Mouse (Mus musculus) kidney, adult 2 months (tissue): ENCODE measurements around the gene Lgr4.

Experiments
- CTCF ChIP-seq: fragments of 200-500 bp; conservative IDR thresholded peaks from 2 replicates; pipeline ENCODE4 v1.5.1; 2011; ENCODE audit warnings: low read depth, mild to moderate bottlenecking, control low read depth, low read length, moderate library complexity, mixed read lengths; ENCODE audit not compliant: insufficient read depth, insufficient read length
- POLR2A ChIP-seq: fragments of 200-500 bp; IDR thresholded peaks from one replicate; pipeline ENCODE4 v1.6.1; 2011; ENCODE audit warnings: low read depth, low read length, control low read depth

DNA sequence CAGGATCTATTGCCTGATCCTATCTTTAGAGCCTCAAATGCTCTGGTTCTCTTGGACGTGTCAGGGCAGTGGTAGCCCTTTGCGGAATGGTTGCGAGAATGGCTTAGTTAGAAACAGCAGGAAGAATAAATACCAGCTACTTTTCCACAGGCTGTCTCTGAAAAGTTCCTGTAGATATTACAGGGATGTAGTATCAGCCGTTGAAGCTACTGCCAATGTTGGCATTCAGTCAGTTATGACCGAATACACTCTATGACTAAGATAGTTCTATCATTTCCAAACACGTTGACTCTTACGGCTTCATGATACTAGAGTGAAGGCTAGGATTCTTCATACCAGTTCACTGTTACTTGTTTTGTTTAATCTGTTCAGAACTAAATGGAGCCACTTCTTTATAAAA, 57.4 kb downstream of the Lgr4 start:
- TF ChIP-seq POLR2A, result no peak
- no peak for TF ChIP-seq CTCF
